Mouse (Mus musculus): ENCODE measurements around the gene Guk1. TPM values are rescaled to one million over a fixed set of nuclear protein-coding genes. Genes with fewer than 3 reads are reported as not detected.

Gene Guk1
- polyA plus RNA-seq, 1 experiment = 122 TPM

DNA sequence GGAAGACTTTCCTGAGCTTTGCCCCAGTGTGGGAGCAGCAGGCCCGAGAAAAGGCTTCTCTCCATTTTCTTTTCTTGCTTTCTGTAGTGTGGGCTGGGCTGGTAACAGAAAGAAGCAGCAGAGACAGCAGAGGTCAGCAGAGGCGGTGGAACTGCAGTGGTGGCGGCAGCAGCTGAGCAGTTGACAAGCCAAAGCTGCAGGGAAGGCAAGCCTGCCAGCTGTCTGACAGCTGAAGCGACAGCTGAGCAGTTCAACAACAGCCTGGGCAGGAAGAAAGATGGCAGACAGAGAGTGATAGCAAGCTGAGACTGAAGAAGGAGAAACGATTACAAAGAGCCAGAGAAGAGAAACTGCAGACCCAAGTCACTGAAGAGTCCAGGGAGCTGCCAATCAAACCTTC lies 30.6 kb downstream of the Guk1 start:
- H3K4me3 ChIP-seq (ENCODE audit: insufficient read depth, low read depth, low read length) = no peak overlapping the region
- H3K4me1 ChIP-seq (ENCODE audit: control insufficient read depth, insufficient read depth, insufficient read length, low read length) = peaks cover 12% of the 10 kb centered on the region
- no peak overlapping the region for H3K27ac ChIP-seq (replicated peaks; ENCODE audit: low read depth, low read length)

GRCm38 (mm10) chr11:59159558-59159957 lies 32.5 kb downstream of the Guk1 start:
- H3K27ac ChIP-seq (replicated peaks; ENCODE audit: low read depth, low read length) = no peak overlapping the region
- peaks cover 12% of the 10 kb centered on the region for H3K4me1 ChIP-seq (ENCODE audit: control insufficient read depth, insufficient read depth, insufficient read length, low read length)
- H3K4me3 ChIP-seq (ENCODE audit: insufficient read depth, low read depth, low read length) = no peak overlapping the region

DNA sequence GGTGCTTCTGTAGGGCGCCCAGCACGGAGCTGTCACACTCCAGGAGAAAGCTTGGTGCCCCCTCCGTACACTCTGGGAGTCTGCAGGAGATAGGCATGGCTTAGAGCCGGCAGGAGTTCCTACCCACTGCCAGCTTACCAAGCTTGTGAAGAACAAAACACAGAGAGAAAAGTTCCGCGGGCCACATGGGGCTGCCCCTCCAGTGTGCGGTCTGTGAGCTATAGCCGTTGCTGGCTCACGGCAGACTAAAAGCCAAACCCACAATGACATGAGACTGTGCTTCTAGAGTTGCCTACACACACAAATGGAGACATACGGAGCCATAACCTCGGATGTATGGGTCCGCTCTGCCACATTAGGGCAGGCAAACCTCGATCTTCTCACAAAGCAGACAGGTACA lies 32.9 kb downstream of the Guk1 start:
- no peak overlapping the region for H3K4me3 ChIP-seq (ENCODE audit: insufficient read depth, low read depth, low read length)
- no peak overlapping the region for H3K27ac ChIP-seq (replicated peaks; ENCODE audit: low read depth, low read length)
- peaks cover 7% of the 10 kb centered on the region for H3K4me1 ChIP-seq (ENCODE audit: control insufficient read depth, insufficient read depth, insufficient read length, low read length)

- no peak overlapping the region for H3K27ac ChIP-seq (replicated peaks; ENCODE audit: low read depth, low read length)
- H3K4me3 ChIP-seq (ENCODE audit: insufficient read depth, low read depth, low read length) = no peak overlapping the region
- no peaks in the 10 kb centered on the region for H3K4me1 ChIP-seq (ENCODE audit: control insufficient read depth, insufficient read depth, insufficient read length, low read length)
Observed at GRCm38 (mm10) chr11:59155900-59156299, 36.1 kb downstream of the Guk1 start.

DNA sequence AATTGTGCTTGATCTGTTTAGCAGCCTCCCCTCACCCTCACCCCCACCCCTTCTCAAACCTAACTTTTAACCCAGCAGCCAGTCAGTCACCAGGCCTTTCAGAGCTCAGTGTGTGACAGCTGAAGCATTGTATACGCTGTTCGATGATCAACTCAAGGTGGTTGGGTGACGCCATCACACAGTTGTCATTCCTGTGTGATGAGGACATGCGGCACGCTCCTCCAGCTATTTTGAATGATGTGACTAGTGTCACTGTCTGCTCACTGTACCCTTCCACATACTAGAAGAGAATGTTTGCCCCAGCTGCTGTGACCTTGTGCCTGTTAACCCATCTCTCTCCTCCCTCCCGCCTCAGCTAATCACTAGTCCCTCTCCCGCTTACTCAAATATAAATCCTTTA lies 37.8 kb downstream of the Guk1 start:
- H3K4me3 ChIP-seq (ENCODE audit: insufficient read depth, low read depth, low read length) = no peak overlapping the region
- no peaks in the 10 kb centered on the region; the same call in 1 of the 2 replicates for H3K4me1 ChIP-seq (ENCODE audit: control insufficient read depth, insufficient read depth, insufficient read length, low read length)
- no peak overlapping the region for H3K27ac ChIP-seq (replicated peaks; ENCODE audit: low read depth, low read length)

DNA sequence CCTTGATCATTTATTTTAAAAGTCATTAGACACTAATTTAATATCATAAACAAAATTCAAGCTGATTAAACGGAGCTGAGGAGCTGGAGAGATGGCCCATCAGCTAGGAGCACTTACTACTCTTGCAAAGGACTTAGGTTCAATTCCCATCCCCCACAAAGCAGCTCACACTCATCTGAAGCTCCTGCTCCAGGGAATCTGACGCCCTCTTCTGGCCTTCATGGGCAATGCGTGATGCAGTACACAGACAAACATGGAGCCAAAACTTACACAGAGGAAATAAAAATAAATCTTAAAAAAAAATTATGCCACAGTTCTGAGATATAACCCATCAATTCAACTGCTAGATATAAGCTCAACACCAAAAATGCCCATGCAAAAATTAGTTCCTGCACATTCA lies 40.3 kb downstream of the Guk1 start:
- no peaks in the 10 kb centered on the region; the same call in 1 of the 2 replicates for H3K4me1 ChIP-seq (ENCODE audit: control insufficient read depth, insufficient read depth, insufficient read length, low read length)
- no peak overlapping the region for H3K27ac ChIP-seq (replicated peaks; ENCODE audit: low read depth, low read length)
- no peak overlapping the region for H3K4me3 ChIP-seq (ENCODE audit: insufficient read depth, low read depth, low read length)

- Histone ChIP-seq H3K4me1 (ENCODE audit: control insufficient read depth, insufficient read depth, insufficient read length, low read length) (no peaks in the 10 kb centered on the region; the same call in 1 of the 2 replicates), H3K4me3 (ENCODE audit: insufficient read depth, low read depth, low read length) (no peak overlapping the region), H3K27ac (replicated peaks; ENCODE audit: low read depth, low read length) (no peak overlapping the region)
Observed at GRCm38 (mm10) chr11:59149302-59149701, 42.7 kb downstream of the Guk1 start.

DNA sequence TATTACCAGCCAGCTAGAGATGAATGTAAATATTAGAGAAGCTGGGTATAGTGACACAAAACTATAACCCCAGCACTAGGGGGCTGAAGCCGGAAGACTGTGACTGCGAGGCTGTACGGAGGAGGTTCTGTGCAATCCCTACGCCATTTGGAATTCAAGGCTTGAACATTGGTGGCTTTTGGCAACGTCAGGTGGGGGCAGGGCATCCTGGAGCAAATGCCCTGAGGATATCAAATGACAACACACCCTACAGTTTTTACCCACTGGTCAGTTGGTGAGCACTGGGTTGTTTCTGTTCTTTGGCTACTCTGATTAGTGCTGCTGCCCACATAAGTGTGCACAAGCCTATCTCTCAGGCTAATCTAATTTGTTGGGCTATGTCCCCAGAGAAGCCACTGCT lies 49.0 kb downstream of the Guk1 start:
- H3K4me3 ChIP-seq (ENCODE audit: insufficient read depth, low read depth, low read length) = no peak overlapping the region
- H3K27ac ChIP-seq (replicated peaks; ENCODE audit: low read depth, low read length) = no peak overlapping the region

GRCm38 (mm10) chr11:59141772-59142370 lies 50.1 kb downstream of the Guk1 start:
- Histone ChIP-seq H3K4me1 (ENCODE audit: control insufficient read depth, insufficient read depth, insufficient read length, low read length) (no peaks in the 10 kb centered on the region), H3K27ac (replicated peaks; ENCODE audit: low read depth, low read length) (no peak overlapping the region), H3K4me3 (ENCODE audit: insufficient read depth, low read depth, low read length) (no peak overlapping the region)

More for the DNA sequence above, 49.0 kb downstream of the Guk1 start:
- H3K4me1 ChIP-seq (ENCODE audit: control insufficient read depth, insufficient read depth, insufficient read length, low read length) = no peaks in the 10 kb centered on the region

DNA sequence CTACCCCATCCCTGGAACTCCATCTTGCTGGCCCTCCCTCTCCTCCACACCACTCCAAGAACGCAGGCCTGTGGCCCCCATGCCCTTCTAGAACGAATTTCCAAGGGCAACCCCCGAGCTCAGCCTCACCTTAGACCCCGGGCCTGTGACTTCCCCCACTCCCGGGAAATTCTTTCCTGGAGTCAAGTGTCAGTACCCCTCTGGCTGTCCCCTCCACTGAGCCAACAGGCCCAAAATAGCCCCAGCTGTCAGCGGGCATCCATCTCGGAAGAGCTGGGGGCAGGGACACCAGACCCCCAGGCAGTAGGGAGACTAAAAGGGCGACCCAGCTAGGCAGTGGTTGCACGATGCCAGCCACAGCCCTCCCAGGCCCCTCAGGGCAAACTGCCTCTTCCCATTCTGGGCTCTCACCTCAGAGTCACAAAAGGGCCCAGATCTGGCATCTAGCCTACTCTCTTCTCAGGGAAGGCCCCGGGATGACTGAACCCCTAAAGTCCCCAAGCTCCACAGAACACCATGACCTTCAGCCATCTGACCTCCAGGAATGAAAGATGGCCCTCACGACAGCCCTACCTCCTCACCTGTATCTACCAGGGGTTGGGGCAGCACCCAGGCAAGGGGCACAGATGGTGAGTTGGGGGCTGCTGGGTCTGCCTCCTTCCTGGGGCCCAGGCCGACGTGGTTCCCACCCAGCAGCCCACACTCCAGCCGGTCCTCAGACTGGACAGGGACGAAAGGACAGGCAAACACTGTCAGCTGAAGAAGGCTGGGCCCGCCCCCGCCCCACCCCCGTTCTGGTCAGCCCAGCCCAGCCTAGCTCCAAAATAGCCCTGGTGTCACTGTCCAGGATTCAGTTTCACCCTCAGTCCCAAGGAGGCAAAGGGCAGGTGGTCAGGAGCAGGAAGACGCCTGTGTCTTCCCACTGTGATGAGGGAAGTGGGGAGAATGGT lies 53.2 kb downstream of the Guk1 start:
- no peak overlapping the region; the same call in 1 of the 2 replicates for H3K4me3 ChIP-seq (ENCODE audit: insufficient read depth, low read depth, low read length)
- H3K4me1 ChIP-seq (ENCODE audit: control insufficient read depth, insufficient read depth, insufficient read length, low read length) = no peaks in the 10 kb centered on the region
- no peak overlapping the region for H3K27ac ChIP-seq (replicated peaks; ENCODE audit: low read depth, low read length)

DNA sequence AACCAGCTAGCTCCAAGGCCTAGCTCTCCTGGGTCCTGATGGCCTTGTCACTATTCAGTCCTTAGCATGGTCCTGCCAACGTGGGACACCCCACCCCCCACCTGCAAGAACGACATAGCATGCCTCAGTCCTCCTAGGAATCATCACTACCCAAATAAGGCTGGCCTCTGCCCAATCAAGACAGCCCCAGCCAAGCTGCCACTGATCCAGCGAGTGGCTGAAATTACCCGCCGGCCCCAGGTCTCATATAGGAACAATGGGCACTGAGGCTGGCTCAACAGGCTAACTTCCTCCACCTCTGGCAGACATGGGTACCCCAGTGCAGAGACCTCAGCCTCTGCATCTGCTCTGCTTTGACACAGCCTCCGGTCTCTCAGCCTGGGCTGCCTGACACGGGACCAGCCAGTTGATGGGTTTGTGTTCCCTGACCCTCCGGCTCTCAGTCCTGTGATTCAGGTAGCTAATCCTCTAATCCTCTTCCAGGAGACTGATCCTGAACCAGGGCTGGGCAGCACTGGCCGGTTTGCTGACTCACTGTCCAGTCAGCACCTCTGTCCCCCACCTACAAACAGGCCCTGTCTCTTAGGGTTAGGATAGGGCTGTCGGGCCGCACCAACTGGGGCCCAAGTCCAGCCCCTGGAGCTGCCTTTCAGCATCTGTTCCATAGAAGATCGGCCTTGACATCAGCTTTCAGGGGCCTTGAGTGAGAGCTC lies 54.9 kb downstream of the Guk1 start:
- H3K4me1 ChIP-seq (ENCODE audit: control insufficient read depth, insufficient read depth, insufficient read length, low read length) = no peaks in the 10 kb centered on the region
- H3K27ac ChIP-seq (replicated peaks; ENCODE audit: low read depth, low read length) = no peak overlapping the region
- no peak overlapping the region for H3K4me3 ChIP-seq (ENCODE audit: insufficient read depth, low read depth, low read length)

- Histone ChIP-seq H3K4me1 (ENCODE audit: control insufficient read depth, insufficient read depth, insufficient read length, low read length) (no peaks in the 10 kb centered on the region), H3K4me3 (ENCODE audit: insufficient read depth, low read depth, low read length) (no peak within 1 kb of the TSS), H3K27ac (replicated peaks; ENCODE audit: low read depth, low read length) (no peak within 1 kb of the TSS)
Observed at GRCm38 (mm10) chr11:59135904-59136452, 56.0 kb downstream of the Guk1 start, which contains the start of gene Obscn. Obscn (minus strand) TSS chr11:59136402.

DNA sequence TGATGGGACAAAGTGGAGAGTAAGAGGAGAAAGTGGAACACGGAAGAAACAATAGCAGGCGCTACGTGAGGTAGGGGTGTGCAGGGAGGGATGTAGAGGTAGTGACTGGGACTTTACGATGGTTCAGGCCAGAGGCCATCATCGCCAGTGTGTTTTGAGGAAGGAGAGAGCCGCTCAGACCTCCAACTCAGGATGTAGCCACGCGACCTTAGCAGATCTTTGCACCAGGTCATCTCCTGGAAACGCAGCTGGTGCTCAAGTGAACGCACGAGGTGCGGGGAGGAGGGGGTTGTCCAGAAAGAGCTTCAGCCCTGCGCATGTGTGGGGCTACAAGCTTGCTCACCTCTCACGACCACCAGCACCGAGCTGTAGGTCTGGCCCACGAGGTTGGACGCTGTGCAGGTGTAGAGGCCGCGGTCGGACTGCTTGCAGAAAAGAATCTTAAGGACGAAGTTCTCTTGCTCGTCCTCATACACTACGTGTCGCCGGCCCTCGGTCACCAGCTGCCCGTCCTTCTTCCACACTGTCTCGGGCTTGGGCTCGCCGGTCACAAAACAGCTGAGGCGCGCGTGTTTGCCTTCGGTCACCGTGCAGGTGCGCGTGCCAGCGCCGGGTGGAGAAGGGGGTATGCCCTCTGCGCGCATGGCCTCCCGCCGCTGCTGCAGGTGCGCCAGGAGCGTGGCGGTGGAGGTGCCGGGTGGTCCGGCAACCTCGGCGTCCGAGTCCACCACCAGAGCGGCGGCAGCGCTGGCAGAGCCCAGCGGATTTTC lies 56.8 kb downstream of the Guk1 start:
- Histone ChIP-seq H3K4me3 (ENCODE audit: insufficient read depth, low read depth, low read length) (no peak overlapping the region), H3K4me1 (ENCODE audit: control insufficient read depth, insufficient read depth, insufficient read length, low read length) (no peaks in the 10 kb centered on the region), H3K27ac (replicated peaks; ENCODE audit: low read depth, low read length) (no peak overlapping the region)

GRCm38 (mm10) chr11:59134373-59134997 lies 57.5 kb downstream of the Guk1 start:
- no peak overlapping the region for H3K27ac ChIP-seq (replicated peaks; ENCODE audit: low read depth, low read length)
- H3K4me1 ChIP-seq (ENCODE audit: control insufficient read depth, insufficient read depth, insufficient read length, low read length) = no peaks in the 10 kb centered on the region
- H3K4me3 ChIP-seq (ENCODE audit: insufficient read depth, low read depth, low read length) = no peak overlapping the region
